Mouse (Mus musculus) right cerebral cortex, adult 18-20 months (tissue): ENCODE results near the gene Ankrd63.
"Not testable (repeated sequence)": the region's sequence is repeated elsewhere in the genome, so short reads cannot be mapped to it uniquely, and the experiment has no call there.

ENCODE experiments used
- DNase-seq: peaks from one replicate; pipeline ENCODE4 v3.0.0; 2022; ENCODE audit warnings: mixed read lengths

Gene Ankrd63

DNA sequence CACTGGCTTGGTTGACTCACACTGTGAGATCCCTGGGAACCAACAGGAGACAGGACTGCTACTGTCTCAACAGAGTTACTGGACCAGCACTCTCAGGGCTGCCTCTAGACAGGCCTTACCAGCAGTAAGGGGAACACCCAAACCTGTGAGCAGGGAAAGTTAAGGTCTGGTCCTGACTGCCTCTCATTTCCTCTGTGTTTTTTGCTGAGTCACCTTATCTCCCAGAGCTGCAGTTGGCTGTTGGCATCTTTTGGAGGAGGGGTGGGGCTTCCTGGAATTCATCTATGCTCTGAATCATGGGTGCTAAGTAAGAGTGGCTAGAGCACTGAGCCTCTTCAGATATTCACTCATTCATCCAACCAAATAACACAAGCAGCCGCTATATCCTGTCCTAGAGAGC lies 44.7 kb downstream of the Ankrd63 start:
- peak; percentile 59 for DNase-seq

GRCm38 (mm10) chr2:118658457-118658856 lies 45.3 kb downstream of the Ankrd63 start:
- DNase-seq, result no peak

- no peak for DNase-seq
Measured at GRCm38 (mm10) chr2:118656688-118657281, 47.0 kb downstream of the Ankrd63 start.

- not testable (repeated sequence) for DNase-seq
Measured at GRCm38 (mm10) chr2:118650697-118651096, 53.1 kb downstream of the Ankrd63 start.
